Mouse (Mus musculus): ENCODE measurements around the gene Taldo1. TPM values are rescaled to one million over a fixed set of nuclear protein-coding genes. Genes with fewer than 3 reads are reported as not detected.

Taldo1 gene
- polyA plus RNA-seq (2012; rRNA removed): 554 and 560 TPM in 2 replicates

DNA sequence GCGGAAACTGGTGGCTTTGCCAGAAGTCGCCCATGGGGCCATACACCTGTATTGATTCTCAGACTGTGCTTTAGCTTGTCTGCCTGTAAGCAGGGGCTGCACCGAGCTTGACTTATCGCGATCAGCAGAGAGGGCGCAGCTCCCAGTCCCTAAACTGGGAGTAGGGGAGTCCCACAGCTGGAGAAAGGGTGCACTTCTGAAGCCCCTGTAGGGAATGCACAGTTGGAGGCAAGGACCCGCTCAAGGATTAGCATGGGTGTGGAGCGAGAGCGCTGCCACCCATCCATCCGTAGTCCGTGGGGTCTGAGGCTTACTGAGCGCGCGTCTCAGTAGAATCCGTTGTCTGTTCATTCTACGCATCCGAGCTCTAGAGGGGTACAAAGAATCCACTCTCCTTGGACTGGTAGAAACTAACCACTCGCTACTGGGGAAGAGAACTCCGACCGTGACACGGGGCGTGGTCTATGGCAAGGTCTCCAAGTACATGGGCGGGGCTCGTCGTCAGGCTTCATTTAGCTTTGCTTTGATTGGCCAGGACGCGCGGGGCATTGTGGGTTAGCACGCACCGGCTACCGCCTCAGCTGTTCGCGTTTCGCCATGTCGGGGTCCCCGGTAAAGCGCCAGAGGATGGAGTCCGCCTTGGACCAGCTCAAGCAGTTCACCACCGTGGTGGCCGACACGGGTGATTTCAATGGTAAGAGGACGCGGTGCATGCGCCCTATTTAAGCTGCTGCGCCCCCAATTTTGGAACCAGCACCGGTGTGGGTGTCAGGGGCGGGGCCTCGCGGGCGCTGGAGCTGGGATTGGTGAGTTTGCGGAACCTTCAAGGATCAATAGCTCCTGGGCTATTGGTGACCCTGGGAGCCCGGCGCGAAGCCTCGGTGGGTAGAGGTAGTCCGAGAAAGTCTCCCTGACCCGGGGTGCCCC lies at the start of gene Taldo1:
Gene Taldo1 (plus strand): TSS at position 575 of the 927 bp plus-strand sequence.
- DNase-seq (ENCODE audit: low read depth, low spot score): peak; percentile 96
- under 1% methylated on average over 57 of the region's 57 CpGs for WGBS

DNA sequence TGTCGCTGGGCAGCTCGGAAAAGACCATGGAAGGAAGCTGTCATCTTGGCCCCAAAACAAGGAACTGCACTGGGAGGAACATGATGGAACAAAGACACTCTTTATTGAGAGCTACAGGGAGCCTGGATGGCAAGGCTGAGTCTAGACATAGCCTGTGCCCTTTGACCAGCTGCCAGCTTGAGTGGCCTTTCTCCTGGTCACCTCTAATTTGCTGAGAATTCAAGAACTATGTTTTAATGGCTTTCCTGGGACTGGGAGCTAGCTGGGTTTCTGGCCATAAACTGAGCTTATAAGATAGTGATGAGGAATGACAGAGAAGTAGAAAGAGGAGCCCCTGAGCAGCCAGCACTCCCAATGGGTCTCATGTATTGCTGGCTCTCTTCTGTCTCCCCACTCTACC lies 48.8 kb upstream of the Taldo1 start:
- 35% methylated on average over 2 of the region's 2 CpGs for WGBS
- no peak for DNase-seq (ENCODE audit: low read depth, low spot score)

DNA sequence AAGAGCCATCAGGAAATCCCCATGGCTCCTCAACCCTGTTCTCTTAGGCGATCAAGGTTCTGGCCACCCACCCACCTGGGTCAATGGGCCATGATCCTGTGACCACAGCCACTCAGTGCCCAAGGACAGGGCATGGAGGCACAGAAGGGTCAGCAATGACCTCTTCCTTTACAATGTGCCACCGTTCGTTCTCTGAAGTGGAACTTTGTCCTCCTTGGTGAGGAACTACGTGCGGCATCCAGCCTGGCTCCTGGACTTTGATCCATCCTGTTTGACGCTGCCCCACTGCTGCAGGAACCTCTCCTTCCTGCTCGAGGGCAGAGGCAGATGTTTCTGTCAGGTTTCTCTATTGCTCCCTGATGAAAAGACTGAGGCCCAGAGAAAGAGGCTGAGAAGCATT lies 48.3 kb upstream of the Taldo1 start:
- no peak for DNase-seq (ENCODE audit: low read depth, low spot score)
- WGBS: 26% methylated on average over 7 of the region's 7 CpGs

DNA sequence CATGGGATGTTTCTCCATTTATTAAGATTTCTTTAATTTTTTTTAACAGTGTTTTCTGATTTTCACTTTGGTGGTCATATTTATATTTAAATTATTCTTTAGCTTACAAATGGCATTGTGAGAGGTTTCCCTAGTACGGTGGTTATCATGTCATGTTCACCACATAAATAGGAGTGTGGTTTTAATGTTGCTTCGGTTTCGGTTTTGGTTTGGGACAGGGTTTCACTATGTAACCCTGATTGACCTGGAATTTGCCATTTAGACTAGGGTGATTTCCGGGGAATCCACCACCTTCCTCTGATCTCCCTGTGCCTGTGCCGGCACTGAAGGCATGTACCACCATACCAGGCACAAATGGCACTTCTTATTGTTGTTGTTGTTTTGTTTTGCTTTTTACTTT lies 47.2 kb upstream of the Taldo1 start:
- WGBS: 66% methylated on average over 5 of the region's 5 CpGs
- no peak for DNase-seq (ENCODE audit: low read depth, low spot score)

DNA sequence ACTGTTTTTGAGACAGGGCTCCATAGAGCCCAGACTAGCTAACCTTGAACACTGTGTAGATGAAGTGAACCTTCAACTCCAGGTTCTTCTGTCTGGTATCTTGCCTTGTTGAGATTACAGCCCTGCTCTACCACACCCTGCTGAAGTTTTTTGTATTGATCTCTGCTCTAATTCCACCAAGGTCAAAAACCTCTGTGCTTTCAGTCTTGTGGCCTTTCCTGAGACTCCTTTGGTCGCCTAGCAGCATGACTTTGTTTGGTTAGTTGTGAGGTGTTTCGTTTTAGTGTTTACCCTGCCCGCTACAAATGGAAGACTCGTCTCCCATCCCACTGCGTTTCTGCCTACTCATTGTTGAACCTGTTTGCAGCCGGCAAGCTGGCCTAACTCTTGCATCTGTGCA lies 40.9 kb upstream of the Taldo1 start:
- no peak for DNase-seq (ENCODE audit: low read depth, low spot score)
- WGBS: 34% methylated on average over 6 of the region's 6 CpGs

DNA sequence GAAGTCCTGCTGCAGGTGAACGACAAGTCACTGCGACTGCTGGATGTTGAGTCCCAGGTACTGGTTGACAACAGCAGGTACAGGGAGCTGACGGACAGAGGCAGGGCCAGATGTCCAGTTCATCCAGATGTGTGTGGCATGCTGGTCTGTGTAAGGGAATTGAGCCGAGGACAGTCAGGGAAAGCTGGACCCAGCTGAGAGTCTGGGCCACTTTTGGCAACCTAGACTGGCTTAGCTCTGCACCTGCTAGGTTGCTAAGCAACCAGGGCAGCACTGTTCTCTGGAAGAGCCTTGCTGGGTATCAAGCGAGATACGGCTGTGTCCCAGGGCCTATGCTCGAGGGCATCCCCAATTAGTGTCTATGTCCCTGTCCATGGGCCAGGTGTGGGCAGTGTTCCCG lies 36.9 kb upstream of the Taldo1 start:
- DNase-seq (ENCODE audit: low read depth, low spot score): no peak
- WGBS: 88% methylated on average over 8 of the region's 8 CpGs

DNA sequence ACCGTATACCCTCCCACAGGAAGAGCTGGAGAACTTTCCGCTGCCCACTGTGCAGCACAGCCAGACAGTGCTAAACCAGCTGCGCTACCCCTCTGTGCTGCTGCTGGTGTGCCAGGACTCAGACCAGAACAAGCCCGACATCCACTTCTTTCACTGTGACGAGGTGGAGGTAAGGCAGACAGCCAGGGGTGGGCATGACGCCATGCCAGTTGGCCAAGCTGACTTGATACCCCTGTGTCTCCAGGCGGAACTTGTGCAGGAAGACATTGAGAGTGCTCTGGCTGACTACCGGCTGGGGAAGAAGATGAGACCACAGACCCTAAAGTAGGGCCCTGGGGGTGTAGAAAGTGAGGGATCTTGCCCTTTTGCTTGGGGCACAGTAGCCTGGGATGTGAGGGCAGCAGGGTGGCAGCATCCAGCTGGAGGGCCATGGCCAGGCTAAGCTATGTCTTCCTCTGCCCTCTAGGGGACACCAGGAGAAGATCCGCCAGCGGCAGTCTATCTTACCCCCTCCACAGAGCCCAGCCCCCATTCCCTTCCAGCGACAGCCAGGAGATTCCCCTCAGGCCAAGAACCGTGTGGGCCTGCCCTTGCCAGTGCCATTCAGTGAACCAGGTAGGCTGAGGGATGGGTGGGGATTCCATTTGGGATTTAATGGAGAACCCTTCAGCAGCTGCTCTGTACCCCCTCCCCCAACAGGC lies 36.2 kb upstream of the Taldo1 start:
- 79% methylated on average over 12 of the region's 12 CpGs for WGBS
- no peak for DNase-seq (ENCODE audit: low read depth, low spot score)

DNA sequence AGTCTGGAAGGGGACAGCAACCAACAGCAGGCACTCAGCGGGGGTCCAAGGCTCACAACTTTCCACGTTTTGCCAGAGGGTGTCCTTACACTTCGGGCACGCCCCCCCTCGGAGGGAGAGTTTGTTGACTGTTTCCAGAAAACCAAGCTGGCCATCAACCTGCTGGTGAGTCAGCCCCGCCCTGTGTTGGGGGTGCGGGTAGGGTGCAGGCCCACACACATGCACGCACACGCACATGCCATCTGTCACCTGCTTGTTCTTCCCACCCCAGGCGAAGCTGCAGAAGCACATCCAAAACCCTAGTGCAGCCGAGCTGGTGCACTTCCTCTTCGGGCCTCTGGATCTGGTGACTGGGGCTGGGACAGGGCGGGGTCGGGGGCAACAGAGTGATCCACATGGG lies 35.0 kb upstream of the Taldo1 start:
- 61% methylated on average over 14 of the region's 14 CpGs for WGBS
- DNase-seq (ENCODE audit: low read depth, low spot score): no peak

DNA sequence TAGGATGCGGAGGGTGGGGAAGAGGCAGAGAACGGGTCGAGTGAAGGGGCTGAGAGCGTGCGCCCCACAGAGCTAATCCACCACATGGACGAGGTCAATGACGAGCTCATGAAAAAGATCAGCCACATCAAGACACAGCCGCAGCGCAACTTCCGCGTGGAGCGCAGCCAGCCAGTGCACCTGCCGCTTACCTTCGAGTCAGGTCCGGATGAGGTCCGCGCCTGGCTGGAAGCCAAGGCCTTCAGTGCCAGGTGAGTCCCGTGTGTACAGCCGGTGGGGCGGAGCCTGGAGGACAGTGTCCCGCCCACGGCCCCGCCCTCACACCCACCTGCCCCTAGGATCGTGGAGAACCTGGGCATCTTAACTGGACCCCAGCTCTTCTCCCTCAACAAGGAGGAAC lies 30.5 kb upstream of the Taldo1 start:
- WGBS: 11% methylated on average over 24 of the region's 24 CpGs
- peak; percentile 85 for DNase-seq (ENCODE audit: low read depth, low spot score)

DNA sequence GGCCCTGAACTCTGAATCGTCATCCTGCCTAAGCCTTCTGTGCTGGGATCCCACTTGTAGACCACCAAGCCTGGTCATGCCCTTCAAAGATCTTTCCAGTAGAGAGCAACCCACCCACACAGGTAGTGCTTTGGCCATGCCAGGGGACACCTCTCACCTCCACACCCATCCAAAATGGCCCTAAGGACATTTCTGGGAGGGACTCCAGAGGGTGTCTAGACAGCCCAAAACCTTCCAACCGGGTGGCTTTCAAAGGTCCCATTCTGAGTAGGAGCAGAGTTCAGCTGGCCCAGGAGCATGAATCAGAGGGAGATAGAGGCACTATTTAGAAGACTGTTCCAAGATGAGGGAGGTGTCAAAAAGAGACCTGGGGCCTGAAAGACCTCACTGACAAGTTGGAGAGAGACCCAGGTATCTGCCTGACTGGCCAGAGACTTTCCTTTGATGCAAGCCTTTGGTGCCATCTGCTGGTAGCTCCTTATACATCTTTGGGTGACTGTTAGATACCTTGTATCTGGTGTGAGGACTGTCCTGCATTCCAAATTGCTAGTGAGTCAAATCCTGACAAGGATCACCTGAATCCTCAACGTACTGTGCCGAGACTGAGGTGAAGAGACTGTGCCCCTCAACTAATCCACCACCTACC lies 28.8 kb upstream of the Taldo1 start:
- WGBS: 53% methylated on average over 4 of the region's 4 CpGs
- DNase-seq (ENCODE audit: low read depth, low spot score): no peak

DNA sequence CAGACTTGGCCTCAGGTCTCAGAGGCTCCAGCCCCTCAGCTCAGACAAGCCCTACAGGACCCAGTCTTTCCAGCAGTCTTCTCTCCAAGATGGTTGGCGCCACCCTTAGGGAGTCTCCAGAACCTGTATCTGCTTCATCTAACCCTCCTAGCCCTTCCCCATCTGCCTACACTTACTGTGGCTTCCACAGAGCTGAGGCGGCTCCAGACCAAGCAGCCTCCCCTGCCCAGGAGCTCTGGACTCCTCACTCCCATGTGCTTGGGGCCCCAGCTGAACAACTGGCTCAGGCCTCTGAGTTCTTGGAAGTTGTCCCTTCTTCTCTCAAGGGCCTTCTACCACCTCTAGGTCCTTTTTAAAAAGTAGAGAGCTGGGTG lies 28.3 kb upstream of the Taldo1 start:
- no peak for DNase-seq (ENCODE audit: low read depth, low spot score)
- 85% methylated on average over 2 of the region's 2 CpGs for WGBS

DNA sequence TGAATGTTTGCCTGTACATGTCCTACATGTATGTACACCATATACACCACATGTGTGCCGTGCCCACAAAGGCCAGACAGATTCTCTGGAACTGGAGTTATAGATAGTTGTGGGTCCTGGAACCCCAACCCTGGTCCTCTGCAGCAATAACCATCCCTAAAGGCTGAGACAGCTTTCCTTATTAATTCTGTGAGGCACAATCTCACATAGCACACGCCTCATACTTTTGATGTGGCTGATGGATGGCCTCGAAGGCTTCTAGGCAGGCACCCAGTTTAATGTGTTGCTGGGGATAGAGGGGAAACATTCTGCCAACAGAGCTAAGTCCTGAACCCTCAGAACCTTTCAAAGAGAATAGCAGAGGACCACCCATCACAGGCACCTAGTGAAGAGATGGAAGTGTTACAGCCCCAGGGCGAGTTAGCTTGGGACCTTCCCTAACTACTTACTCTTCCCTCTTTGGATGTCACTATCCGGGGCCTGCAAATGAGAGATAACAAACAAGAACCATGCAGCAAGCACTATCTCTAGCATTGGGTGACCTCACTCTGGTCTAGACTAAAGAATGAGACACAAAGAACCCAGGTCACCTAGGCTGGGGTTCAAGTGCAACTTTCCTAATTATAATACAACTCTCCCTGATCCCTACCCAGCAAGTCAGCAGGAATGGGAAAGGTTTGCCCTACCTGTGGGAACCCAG lies 27.5 kb upstream of the Taldo1 start:
- 86% methylated on average over 5 of the region's 5 CpGs for WGBS
- no peak for DNase-seq (ENCODE audit: low read depth, low spot score)

DNA sequence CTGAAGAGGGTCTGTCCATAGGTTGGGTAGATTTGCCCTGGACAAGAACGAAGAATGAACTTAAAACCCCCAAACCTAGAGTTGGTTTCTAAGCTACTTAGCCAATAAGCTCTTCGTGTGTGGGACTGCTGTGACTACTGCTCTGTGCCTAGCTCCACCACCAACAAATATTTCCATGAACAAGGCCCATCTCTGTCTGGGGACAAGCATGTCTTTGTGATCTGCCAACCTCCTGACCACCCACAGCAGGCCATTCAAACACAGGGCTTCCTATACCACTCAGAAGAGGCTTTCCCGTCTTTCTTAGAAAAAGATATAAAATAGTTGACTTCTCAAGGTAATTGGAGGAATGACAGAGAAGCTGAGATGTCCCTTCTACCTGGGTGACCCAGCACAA lies 27.0 kb upstream of the Taldo1 start:
- no peak for DNase-seq (ENCODE audit: low read depth, low spot score)
- WGBS: 75% methylated on average over 3 of the region's 3 CpGs

DNA sequence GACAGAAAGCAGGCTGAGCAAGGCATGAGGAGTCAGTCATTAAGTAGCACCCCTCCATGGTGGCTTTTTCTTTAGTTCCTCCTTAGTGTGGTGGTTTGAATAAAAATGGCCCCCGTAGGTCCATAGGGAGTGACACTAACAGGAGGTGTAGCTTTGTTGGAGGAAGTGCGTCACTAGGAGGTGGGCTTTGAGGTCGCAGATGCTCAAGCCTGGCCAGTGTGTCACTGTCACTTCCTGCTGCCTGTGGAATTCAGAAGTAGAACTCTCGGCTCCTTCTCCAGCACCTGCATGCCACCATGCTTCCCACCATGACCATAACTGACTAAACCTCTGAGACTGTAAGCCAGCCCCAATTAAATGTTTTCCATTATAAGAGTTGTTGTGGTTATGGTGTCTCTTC lies 24.6 kb upstream of the Taldo1 start:
- DNase-seq (ENCODE audit: low read depth, low spot score): no peak
- 91% methylated on average over 4 of the region's 4 CpGs for WGBS

DNA sequence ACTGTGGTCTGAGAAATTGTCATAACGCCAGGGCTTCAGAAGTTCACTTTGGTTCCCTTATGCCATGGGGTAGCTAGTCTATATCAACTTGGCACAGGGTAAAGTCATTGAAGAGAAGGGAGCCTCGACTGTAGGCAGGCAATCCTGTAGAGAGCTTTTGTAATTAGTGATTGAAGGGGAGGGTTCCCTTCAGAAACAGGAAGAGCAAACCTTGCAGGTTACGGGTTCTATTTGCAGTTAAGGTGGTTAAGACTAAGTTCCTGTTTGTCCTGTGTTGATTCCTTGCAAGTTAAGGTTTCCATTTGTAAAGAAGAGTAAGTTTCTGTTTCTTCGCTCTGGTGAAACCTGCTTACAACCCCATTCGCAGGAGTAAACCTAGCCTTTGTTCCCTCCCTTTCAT lies 22.1 kb upstream of the Taldo1 start:
- 53% methylated on average over 5 of the region's 5 CpGs for WGBS

DNA sequence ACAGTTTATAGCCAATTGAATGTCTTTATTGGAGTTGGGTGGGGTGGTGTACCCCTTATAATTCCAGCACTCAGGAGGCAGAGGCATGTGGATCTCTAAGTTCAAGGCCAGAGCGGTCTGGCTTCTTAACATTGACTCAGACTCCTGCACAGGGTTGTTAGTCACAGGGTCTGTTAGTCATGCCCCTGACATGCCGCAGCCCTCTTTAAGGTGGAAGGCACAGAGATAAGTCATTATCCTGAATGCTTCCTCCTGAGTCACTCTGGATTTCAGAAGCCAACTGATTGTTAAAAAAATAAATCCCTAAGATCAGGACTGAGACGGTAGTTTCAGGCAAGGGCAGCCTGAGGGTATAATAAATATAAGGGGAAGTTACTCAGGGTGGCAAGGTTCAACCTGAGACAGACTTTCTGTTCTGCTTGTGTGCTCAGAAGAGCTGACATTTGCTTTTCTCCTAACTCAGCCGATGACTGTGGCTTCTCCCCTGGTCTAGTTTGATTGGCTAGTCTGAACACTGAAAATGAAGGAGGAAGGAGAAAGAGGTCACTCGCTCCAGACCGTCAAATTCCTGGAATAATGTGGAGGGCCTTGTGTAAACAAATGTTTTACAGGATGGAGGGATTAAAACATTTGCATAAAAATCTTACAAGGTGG lies 19.9 kb upstream of the Taldo1 start:
- DNase-seq (ENCODE audit: low read depth, low spot score): no peak
- WGBS: 15% methylated on average over 6 of the region's 6 CpGs

More for the DNA sequence above, 22.1 kb upstream of the Taldo1 start:
- no peak for DNase-seq (ENCODE audit: low read depth, low spot score)

DNA sequence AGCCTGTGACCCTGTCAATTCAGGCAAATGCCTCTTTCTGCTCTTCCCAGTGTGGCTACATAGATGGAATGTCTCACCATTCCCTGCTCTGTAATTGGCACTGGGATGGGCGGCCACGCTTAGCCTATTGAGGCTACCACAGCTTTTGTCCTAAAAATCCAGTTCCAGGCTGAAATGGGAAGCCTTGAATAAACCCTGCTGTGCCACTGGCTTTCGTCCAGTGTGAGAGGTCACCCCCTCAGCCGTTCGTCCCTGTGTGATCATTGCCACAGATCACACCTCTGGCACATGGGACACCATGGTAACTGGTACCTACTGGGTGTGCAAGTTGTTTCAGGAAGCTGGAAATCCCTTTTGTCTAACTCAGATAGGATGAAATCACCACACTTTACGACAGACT lies 18.4 kb upstream of the Taldo1 start:
- no peak for DNase-seq (ENCODE audit: low read depth, low spot score)
- WGBS: 67% methylated on average over 6 of the region's 6 CpGs

DNA sequence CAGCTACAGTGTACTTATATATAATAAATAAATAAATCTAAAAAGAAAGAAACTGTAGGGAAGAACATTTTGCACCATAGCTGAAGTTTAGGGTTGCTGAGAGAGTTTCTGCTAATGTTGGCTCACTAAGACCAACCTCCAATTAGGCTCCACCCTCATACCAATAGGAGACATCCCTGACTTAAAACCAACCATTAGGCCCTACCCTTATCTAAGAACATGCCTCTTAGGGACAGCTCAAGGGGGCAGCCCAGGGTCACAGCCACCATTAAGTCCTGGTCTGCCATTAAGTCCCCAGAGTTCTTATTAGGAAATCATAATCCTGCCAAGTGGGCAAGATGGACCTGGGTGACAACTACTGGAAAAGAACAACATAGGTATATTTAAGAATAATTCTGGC lies 17.6 kb upstream of the Taldo1 start:
- no peak for DNase-seq (ENCODE audit: low read depth, low spot score)

DNA sequence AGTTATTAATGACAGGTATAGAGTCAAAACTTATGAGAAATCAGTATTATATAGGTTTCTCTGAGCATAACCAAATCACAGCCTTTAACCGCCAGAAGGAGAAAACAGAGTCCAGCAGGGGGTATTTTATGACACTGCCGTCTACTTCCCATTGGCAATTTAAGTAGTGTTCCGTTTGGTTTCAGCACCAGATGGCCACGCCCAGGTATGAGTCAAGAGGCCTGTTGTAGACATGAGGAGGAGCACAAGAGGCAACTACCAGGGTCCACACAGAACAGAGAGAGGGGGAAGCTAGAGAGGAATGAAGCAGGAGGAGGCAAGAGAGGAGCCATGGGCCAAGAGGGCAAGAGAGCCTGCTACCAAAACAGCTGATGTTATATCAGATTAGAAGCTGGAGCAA lies 12.4 kb upstream of the Taldo1 start:
- no peak for DNase-seq (ENCODE audit: low read depth, low spot score)
- WGBS: 19% methylated on average over 4 of the region's 4 CpGs

All from large intestine, adult 2 months (tissue).